Mouse (Mus musculus): Measurements from ENCODE around the gene Hebp1. TPM values are rescaled to one million over a fixed set of nuclear protein-coding genes. Genes with fewer than 3 reads are reported as not detected.

Hebp1 gene
- polyA plus RNA-seq, 1 experiment from 2014 or later, result 2.8 TPM

DNA sequence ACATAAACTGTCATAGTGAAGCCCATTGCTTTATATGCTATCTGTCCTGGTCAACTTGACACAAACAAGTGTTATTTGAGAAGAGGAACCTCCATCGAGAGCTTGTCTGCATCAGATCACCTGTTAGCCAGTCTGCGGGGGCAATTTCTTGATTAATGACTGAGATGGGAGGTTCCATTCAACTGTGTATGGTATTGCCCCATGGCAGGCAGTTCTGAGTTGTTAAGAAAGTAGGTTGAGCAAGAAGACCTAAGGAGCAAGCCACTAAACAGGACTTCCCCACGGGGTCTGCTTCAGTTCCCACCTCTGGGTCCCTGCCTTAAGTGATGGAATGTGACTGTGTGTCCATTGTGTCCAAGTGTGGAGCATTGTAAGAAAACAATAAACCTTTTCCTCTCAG, 28.6 kb downstream of the Hebp1 start:
- no peak overlapping the region for H3K4me2 ChIP-seq (replicated peaks)
- 93% methylated on average over 3 of the region's 3 CpGs for WGBS
- H3K27me3 ChIP-seq, result no peaks in the 10 kb centered on the region
- peaks cover 10% of the 10 kb centered on the region for H3K4me1 ChIP-seq
- H3K36me3 ChIP-seq, result no peaks in the 10 kb centered on the region
- no peak overlapping the region for H3K4me3 ChIP-seq
- no peak for ATAC-seq (replicated peaks)
- no peak overlapping the region for H3K9ac ChIP-seq (replicated peaks)
- H3K27ac ChIP-seq (replicated peaks), result no peak overlapping the region
- no peaks in the 10 kb centered on the region for H3K9me3 ChIP-seq

DNA sequence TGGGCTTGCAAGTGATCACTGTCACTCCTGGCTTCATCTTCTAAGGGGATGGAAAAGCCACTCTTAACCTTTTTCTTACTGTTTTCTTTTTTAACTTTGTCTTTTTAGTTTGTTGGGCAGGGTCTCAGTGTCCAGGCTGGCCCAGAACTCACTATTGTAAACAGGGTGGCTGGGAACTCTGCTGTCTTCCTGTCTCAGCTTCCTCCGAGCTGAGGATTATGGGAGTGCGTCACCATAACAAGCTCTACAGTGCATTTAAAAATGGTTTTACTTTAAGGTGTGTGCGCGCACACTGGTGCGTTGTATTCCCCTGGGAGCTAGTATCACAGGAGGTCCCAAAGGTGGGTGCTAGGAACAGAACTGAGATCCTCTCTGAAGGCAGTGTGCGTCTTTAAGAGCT, 29.4 kb downstream of the Hebp1 start:
- peak overlapping the region; percentile 36 for H3K9ac ChIP-seq (replicated peaks)
- H3K27me3 ChIP-seq, result no peaks in the 10 kb centered on the region
- H3K4me2 ChIP-seq (replicated peaks), result peak overlapping the region; percentile 79
- H3K9me3 ChIP-seq, result no peaks in the 10 kb centered on the region
- H3K4me3 ChIP-seq, result peak overlapping the region; percentile 44
- WGBS, result 80% methylated on average over 6 of the region's 6 CpGs
- peaks cover 10% of the 10 kb centered on the region for H3K4me1 ChIP-seq
- no peak overlapping the region for H3K27ac ChIP-seq (replicated peaks)
- peak; percentile 5; the same call in 1 of the 2 replicates for ATAC-seq (replicated peaks)
- no peaks in the 10 kb centered on the region for H3K36me3 ChIP-seq

DNA sequence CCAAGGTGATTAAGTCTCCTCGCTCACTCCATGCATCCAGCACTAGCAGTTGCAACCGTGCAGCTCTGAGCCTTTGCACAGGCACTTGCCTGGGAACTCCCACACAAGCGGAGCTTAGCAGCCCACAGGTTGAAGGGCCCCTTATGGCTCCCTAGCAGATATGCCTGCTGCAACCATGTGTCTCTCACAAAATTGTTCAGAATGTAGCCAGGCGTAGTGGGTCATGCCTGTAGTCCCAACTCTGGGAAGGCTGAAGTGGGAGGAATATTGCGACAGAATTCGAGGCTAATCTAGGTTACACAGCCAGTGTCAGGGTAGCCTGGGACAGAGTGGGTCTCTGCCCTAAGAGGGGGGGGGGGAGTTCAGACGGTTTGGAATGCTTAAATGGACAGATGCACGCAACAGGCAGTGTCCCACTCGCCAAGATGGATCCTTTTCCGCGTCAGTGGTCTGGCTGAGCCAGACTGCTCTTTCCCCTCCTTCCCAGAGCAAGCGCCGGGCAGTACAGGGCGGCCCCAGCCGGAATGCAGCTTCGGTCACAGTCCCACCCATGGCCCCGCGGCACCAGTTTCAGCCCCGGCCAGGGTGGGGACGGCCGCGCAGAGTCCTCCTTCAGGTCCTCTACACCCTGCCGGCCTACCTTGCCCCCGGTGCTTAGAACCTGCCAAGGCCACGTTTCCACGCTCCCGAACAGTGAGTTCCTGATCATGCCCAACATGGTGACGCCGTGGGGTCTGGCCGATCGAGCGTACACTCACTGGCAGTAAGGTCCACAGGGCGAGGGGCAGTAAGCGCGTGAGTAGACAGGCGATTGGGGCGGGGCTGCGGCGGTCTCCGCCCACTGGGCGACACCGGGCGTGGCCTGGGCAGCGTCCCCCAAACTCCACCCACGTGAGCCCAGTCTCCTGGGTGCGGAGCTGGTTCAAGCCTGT, 30.2 kb downstream of the Hebp1 start:
- WGBS, result 5% methylated on average over 46 of the region's 46 CpGs
- H3K36me3 ChIP-seq, result no peaks in the 10 kb centered on the region
- no peaks in the 10 kb centered on the region for H3K27me3 ChIP-seq
- peak; percentile 89 for ATAC-seq (replicated peaks)
- no peaks in the 10 kb centered on the region for H3K9me3 ChIP-seq
- H3K27ac ChIP-seq (replicated peaks), result no peak overlapping the region
- peak overlapping the region; percentile 44 for H3K4me3 ChIP-seq
- H3K9ac ChIP-seq (replicated peaks), result peak overlapping the region; percentile 36
- peak overlapping the region; percentile 79 for H3K4me2 ChIP-seq (replicated peaks)
- peaks cover 10% of the 10 kb centered on the region for H3K4me1 ChIP-seq

DNA sequence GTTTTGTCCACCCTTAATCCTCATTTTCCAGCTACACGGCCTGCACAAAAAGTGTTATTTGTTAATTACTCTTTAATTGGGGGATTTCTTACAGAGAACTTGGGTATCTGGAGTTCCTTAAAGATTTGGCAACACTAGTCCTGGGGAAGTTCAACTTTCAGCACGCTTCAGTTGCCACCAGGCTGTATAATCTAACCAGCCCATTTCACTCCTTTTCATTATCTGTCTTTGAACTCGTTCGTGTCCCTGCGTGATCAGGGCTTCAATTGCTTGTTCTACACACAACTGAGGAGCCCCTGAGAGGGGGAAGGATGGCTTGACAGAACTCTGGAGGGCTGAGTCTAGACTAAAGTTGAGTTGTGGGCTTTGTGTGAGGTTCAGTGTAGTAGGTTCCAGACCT, 31.1 kb downstream of the Hebp1 start:
- ATAC-seq (replicated peaks), result no peak
- peaks cover 10% of the 10 kb centered on the region for H3K4me1 ChIP-seq
- 22% methylated on average over 5 of the region's 5 CpGs for WGBS

DNA sequence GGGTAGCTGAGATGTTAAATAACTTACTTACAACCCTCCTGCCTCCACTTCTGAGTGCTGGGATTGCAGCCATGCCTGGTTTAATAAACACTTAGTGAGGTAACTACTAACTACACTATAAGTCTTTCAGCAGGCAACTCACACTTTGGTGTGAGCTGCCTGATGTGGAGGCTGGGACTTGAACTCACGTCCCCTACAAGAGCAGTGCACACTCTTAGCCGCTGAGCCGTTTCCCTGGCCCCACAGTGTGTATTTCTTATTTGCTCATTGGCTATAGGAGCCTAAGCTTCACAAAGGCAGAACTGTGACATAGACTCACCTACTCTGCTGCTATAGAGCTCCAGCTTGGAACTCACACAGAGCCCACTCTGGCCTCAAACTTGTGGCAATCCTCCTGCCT, 31.6 kb downstream of the Hebp1 start:
- H3K4me1 ChIP-seq, result peaks cover 10% of the 10 kb centered on the region
- no peaks in the 10 kb centered on the region for H3K27me3 ChIP-seq
- no peak for ATAC-seq (replicated peaks)
- no peaks in the 10 kb centered on the region for H3K9me3 ChIP-seq
- WGBS, result 90% methylated on average over 3 of the region's 3 CpGs
- H3K4me3 ChIP-seq, result no peak overlapping the region
- H3K9ac ChIP-seq (replicated peaks), result no peak overlapping the region
- no peak overlapping the region for H3K27ac ChIP-seq (replicated peaks)
- H3K36me3 ChIP-seq, result no peaks in the 10 kb centered on the region
- no peak overlapping the region for H3K4me2 ChIP-seq (replicated peaks)

More for the DNA sequence above, 31.1 kb downstream of the Hebp1 start:
- Histone ChIP-seq H3K27me3 (no peaks in the 10 kb centered on the region), H3K36me3 (no peaks in the 10 kb centered on the region), H3K27ac (replicated peaks) (no peak overlapping the region), H3K9ac (replicated peaks) (no peak overlapping the region), H3K4me3 (no peak overlapping the region), H3K9me3 (no peaks in the 10 kb centered on the region), H3K4me2 (replicated peaks) (no peak overlapping the region)

DNA sequence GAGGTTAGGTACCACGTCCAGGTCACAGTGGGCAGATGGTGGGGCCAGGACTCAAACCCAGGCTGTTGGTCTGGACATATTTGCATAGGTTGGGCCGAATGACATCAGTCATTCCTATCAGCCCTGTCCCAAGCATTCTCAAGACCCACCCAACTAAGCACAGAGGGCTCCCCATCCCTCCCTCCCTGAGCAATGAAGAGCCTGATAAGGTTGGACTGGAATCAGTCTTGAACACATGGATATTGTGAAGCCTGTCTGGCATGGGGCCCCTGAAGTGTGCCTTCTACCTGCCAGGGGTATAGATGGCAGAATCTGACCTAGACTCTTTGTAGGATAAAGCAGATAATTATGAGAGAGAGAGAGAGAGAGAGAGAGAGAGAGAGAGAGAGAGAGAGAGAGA, 32.1 kb downstream of the Hebp1 start:
- H3K9me3 ChIP-seq, result no peaks in the 10 kb centered on the region
- no peak overlapping the region for H3K27ac ChIP-seq (replicated peaks)
- no peaks in the 10 kb centered on the region for H3K27me3 ChIP-seq
- no peak overlapping the region for H3K4me3 ChIP-seq
- H3K4me2 ChIP-seq (replicated peaks), result no peak overlapping the region
- H3K4me1 ChIP-seq, result peaks cover 10% of the 10 kb centered on the region
- 74% methylated on average over 2 of the region's 2 CpGs for whole genome bisulfite sequencing
- H3K9ac ChIP-seq (replicated peaks), result no peak overlapping the region
- ATAC-seq (replicated peaks), result no peak
- no peaks in the 10 kb centered on the region for H3K36me3 ChIP-seq

DNA sequence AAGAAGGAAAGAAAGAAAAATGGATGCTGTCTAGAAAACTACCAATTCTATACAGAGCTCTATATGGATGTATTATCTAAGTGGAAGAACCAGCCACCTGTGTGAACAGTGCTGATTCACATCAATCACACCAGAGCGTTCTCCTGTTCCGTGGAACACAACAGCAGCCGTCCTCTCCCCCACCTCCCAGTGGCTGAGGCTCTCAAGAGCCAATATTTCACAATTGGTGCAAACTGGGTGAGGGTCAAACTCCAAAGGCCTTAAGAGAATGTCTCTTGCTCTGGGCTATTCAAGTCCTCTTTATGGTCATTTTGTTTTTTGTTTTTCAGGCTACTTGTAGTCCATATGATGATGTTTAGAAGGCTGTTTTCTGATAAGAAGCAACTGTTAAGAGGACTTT, 32.6 kb downstream of the Hebp1 start:
- no peaks in the 10 kb centered on the region for H3K9me3 ChIP-seq
- no peaks in the 10 kb centered on the region for H3K36me3 ChIP-seq
- H3K27me3 ChIP-seq, result no peaks in the 10 kb centered on the region
- H3K4me2 ChIP-seq (replicated peaks), result no peak overlapping the region
- no peak overlapping the region for H3K4me3 ChIP-seq
- no peak overlapping the region for H3K27ac ChIP-seq (replicated peaks)
- no peak for ATAC-seq (replicated peaks)
- H3K4me1 ChIP-seq, result peaks cover 10% of the 10 kb centered on the region
- no peak overlapping the region for H3K9ac ChIP-seq (replicated peaks)
- 92% methylated on average over 3 of the region's 3 CpGs for WGBS

DNA sequence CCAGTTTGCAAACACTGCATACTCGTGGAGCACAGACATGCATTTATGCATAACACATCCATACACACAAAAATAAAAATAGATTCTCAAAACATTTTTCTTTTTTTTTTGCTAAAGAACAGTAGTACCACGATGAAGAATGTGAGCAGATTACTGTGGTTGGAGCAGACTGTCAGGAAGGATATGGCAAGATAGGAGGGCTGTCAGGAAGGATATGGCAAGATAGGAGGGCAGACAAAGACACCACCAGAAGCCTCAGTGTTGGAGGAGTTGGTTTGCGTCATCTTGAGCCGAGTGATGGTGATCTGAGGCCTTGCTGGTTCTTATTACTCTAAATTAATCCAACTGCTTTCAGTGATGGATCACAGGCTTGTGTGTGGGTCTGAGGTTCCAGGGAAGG, 35.0 kb downstream of the Hebp1 start:
- H3K4me2 ChIP-seq (replicated peaks), result no peak overlapping the region
- no peaks in the 10 kb centered on the region for H3K27me3 ChIP-seq
- WGBS, result 86% methylated on average over 4 of the region's 4 CpGs
- no peak overlapping the region for H3K27ac ChIP-seq (replicated peaks)
- H3K4me1 ChIP-seq, result peaks cover 3% of the 10 kb centered on the region
- ATAC-seq (replicated peaks), result no peak
- H3K9ac ChIP-seq (replicated peaks), result no peak overlapping the region
- H3K4me3 ChIP-seq, result no peak overlapping the region
- H3K36me3 ChIP-seq, result no peaks in the 10 kb centered on the region
- H3K9me3 ChIP-seq, result no peaks in the 10 kb centered on the region

DNA sequence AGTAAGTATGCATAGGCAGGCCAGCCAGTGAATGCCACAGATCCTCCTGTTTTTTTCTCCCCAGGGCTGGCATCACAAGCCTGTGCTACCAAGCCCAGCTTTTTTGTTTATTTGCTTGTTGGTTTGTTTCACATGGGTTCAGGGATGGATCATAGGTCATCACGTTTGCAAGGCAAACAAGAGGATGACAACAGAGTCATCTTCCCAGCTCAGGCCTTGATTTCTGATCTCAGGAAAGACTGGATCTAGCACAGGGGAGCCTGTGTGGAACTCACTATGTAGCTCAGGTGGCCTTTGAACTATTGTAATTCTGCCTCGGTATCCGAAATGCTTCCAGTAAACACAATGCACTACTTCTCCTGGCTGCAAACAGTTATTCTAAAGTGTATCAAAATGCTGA, 35.5 kb downstream of the Hebp1 start:
- 90% methylated on average over 3 of the region's 3 CpGs for WGBS
- Histone ChIP-seq H3K4me1 (no peaks in the 10 kb centered on the region), H3K4me3 (no peak overlapping the region), H3K36me3 (no peaks in the 10 kb centered on the region), H3K27ac (replicated peaks) (no peak overlapping the region), H3K27me3 (no peaks in the 10 kb centered on the region), H3K9me3 (no peaks in the 10 kb centered on the region), H3K4me2 (replicated peaks) (no peak overlapping the region), H3K9ac (replicated peaks) (no peak overlapping the region)
- no peak for ATAC-seq (replicated peaks)

DNA sequence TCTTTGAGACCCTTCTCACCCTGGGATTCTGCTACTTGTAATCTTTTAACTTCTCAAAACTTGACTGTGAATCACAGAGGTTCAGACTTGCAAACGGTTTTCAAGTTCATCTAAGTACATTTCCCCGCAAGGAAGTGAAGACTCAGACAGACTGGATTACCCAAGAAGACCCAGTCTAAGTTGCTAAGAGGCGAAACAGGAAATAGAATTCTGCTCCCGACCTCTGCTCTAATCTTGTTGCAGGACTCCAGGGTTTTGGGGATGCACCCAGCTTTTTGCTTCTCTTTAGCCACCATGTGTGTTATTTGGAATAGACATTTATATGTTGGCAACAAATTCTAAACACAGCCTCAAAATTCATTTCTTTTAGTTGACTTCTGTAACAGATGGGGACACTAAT, 36.5 kb downstream of the Hebp1 start:
- Histone ChIP-seq H3K36me3 (no peaks in the 10 kb centered on the region), H3K4me1 (no peaks in the 10 kb centered on the region), H3K27me3 (no peaks in the 10 kb centered on the region), H3K9ac (replicated peaks) (no peak overlapping the region), H3K4me3 (no peak overlapping the region), H3K4me2 (replicated peaks) (no peak overlapping the region), H3K27ac (replicated peaks) (no peak overlapping the region), H3K9me3 (no peaks in the 10 kb centered on the region)
- no peak for ATAC-seq (replicated peaks)
- WGBS, result 72% methylated on average over 4 of the region's 4 CpGs

DNA sequence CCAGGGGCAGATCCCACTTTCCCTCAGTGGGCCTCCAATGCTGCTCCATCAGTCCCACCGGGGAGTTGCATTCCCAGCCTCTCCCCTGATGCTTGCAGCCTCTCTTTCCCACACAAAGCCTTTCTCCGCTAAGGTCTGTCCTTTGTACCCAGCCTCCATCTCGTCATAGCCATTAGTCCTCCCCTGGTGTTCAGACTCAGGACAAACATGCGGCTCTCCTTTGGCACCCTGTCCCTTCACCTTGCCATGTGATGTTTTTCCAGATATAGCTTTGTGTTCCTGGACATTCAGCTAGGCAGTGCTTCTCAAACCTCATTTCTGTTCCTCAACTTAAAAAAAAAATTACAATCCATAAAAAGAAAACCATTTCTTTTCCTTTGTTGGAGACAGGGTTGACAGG, 39.3 kb downstream of the Hebp1 start:
- no peaks in the 10 kb centered on the region for H3K27me3 ChIP-seq
- no peak overlapping the region for H3K27ac ChIP-seq (replicated peaks)
- H3K4me1 ChIP-seq, result no peaks in the 10 kb centered on the region
- no peak for ATAC-seq (replicated peaks)
- no peaks in the 10 kb centered on the region for H3K36me3 ChIP-seq
- no peaks in the 10 kb centered on the region for H3K9me3 ChIP-seq
- no peak overlapping the region for H3K4me2 ChIP-seq (replicated peaks)
- H3K9ac ChIP-seq (replicated peaks), result no peak overlapping the region
- H3K4me3 ChIP-seq, result no peak overlapping the region
- 24% methylated on average over 4 of the region's 4 CpGs for WGBS

DNA sequence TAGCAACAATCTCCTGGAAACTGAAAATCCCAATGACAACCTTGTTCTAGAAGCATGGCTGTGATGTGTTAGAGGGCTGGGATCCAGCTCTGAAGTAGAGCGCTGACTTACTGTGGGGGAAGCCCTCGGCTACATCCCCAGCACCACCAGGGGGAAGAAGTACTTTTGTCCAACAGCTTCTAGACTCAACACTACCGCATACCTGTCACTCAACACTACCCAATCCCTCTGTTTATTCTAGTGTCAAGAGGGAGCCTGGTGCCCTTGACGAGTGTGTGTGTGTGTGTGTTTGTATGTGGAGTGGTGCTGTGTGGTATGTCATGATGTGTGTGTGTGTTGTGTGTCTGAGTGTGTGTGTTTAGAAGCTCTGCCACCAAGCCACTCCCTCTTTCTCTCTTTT, 40.3 kb downstream of the Hebp1 start:
- no peak overlapping the region for H3K27ac ChIP-seq (replicated peaks)
- H3K4me2 ChIP-seq (replicated peaks), result no peak overlapping the region
- H3K27me3 ChIP-seq, result no peaks in the 10 kb centered on the region
- H3K9ac ChIP-seq (replicated peaks), result no peak overlapping the region
- H3K4me1 ChIP-seq, result no peaks in the 10 kb centered on the region
- no peaks in the 10 kb centered on the region for H3K9me3 ChIP-seq
- H3K36me3 ChIP-seq, result no peaks in the 10 kb centered on the region
- H3K4me3 ChIP-seq, result no peak overlapping the region
- 73% methylated on average over 4 of the region's 4 CpGs for WGBS
- ATAC-seq (replicated peaks), result no peak

DNA sequence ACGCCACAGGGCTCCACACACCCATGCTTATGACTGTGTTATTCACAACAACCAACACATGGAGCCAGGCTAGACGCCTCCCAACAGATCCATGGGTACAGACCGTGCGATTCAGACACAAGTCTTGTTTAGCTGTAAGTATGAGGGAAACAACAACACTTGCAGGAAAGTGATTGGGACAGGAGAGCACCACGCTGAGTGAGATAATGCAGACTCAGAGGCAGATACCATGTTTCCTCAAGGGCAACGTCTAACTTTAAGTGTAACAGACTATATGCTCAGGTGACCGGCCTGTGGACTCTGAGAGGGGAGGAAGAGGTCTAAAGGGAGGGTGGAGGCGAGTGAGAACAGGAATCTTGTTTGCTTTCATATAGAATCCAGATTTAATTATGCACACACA, 41.2 kb downstream of the Hebp1 start:
- no peak for ATAC-seq (replicated peaks)
- WGBS, result 79% methylated on average over 8 of the region's 8 CpGs
- no peaks in the 10 kb centered on the region for H3K4me1 ChIP-seq
- no peaks in the 10 kb centered on the region for H3K9me3 ChIP-seq
- no peak overlapping the region for H3K4me3 ChIP-seq
- no peaks in the 10 kb centered on the region for H3K27me3 ChIP-seq
- H3K36me3 ChIP-seq, result no peaks in the 10 kb centered on the region
- H3K27ac ChIP-seq (replicated peaks), result no peak overlapping the region
- H3K9ac ChIP-seq (replicated peaks), result no peak overlapping the region
- no peak overlapping the region for H3K4me2 ChIP-seq (replicated peaks)
